Mouse (Mus musculus): ENCODE data around the gene Nmt1.

GRCm38 (mm10) chr11:103056636-103057035 lies 28.6 kb downstream of the Nmt1 start:
- TF ChIP-seq USF1 (IDR thresholded peaks at IDR 0.05; ENCODE audit: low read depth, low read length) (no peak), SIN3A (IDR thresholded peaks at IDR 0.05; ENCODE audit: low read length) (no peak), CTCF (conservative IDR thresholded peaks at IDR 0.05 in 1 of 2, IDR thresholded peaks at IDR 0.05 in 1 of 2; ENCODE audit: low read depth in 2 of 2, low read length in 2 of 2) (no peak)
